Mouse (Mus musculus) embryonic facial prominence, embryonic 12.5 days (tissue): Measurements from ENCODE around the gene Alpk3. TPM values are rescaled to one million over a fixed set of nuclear protein-coding genes. Genes with fewer than 3 reads are reported as not detected.

Experiments
- ATAC-seq: fragments of 200-750 bp; cut with Nextera tagmentation; 2 replicates; pipeline ENCODE4 v1.8.0; 2017; ENCODE audit not compliant: insufficient number of reproducible peaks, insufficient read depth, low FRiP score, low TSS enrichment
- H3K27ac ChIP-seq: fragments of 300-500 bp; sonication (generic); 2 replicates; pipeline ENCODE4 v1.5.1; 2016; ENCODE audit warnings: mild to moderate bottlenecking
- H3K27me3 ChIP-seq: fragments of 300-500 bp; sonication (generic); 2 replicates; pipeline ENCODE4 v1.6.1; 2016; ENCODE audit warnings: mild to moderate bottlenecking, moderate library complexity
- H3K36me3 ChIP-seq: fragments of 300-500 bp; sonication (generic); 2 replicates; pipeline ENCODE4 v1.6.1; 2016; ENCODE audit warnings: mild to moderate bottlenecking
- H3K4me1 ChIP-seq: fragments of 300-500 bp; sonication (generic); 2 replicates; pipeline ENCODE4 v1.6.1; 2016
- H3K4me2 ChIP-seq: fragments of 300-500 bp; sonication (generic); replicated peaks from 2 replicates; pipeline ENCODE4 v1.6.1; 2016; ENCODE audit warnings: mild to moderate bottlenecking, moderate library complexity
- H3K4me3 ChIP-seq: fragments of 300-500 bp; sonication (generic); 2 replicates; pipeline ENCODE4 v1.5.1; 2016; ENCODE audit warnings: mild to moderate bottlenecking
- H3K9ac ChIP-seq: fragments of 300-500 bp; sonication (generic); 2 replicates; pipeline ENCODE4 v1.6.1; 2016; ENCODE audit warnings: mild to moderate bottlenecking, moderate library complexity
- H3K9me3 ChIP-seq: fragments of 300-500 bp; sonication (generic); 2 replicates; pipeline ENCODE4 v1.6.1; 2016; ENCODE audit warnings: mild to moderate bottlenecking, moderate library complexity
- WGBS: fragments of 180-500 bp; shearing (Covaris S2); methylation state at CpG from one replicate; pipeline ENCODE4 v1.1.7; 2016; 5-methylcytosine and 5-hydroxymethylcytosine counted together
- polyA plus RNA-seq: library from polyadenylated mRNA; unstranded; fragments of >200 nt; fragmentation: Nextera tagmentation; extraction: Ambion mirVana; gene quantifications from 2 replicates; pipeline ENCODE4 v1.2.1, GENCODE M21; 2016

The Alpk3 gene
- polyA plus RNA-seq, 1 experiment from 2014 or later, result 1.00 TPM

DNA sequence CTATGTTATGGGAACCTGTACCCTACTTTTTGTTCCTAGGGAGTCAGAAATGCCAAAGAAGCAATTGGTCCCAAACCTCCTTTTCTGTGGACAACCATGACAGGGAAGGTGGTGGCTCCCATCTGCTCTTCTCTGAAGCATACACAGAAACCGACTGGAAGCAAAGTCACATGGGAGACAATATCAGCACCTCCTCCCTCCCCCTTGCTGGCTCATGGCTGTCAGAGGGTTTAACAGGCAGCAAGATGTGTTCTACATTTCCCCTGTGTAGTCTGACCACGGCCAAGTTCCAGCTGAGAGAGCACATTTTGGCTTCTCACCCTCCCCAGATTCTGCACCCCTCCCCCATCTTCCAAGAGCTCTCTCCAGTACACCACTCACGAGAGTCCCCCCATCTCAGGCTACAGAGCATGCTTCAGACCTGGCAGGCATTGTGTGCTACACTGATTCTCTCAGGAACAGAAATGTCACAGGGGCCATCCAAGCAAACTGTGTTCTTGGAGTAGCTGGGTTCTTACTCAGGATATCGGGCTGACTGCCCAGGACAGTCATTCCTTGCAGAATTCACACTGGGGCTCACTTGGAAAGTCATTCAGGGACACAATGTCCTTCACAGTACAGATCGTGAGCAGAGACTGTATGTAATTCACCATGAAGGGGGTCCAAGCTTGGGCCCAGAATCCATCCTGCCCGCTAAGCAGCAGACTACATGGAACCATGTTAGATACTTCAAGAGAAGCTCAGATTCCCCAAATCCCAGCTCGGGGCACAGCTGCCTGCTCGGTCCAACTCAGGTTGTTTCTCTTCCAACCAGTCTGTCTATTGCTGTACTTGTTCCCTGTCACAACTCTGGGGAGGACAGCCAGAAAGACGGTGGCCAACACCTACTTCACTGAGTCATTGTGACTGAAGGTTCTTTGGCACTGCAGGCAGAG lies 52.6 kb downstream of the Alpk3 start:
- Histone ChIP-seq H3K9ac (no peak overlapping the region), H3K4me2 (no peak overlapping the region), H3K4me1 (peaks cover 7% of the 10 kb centered on the region; the same call in 1 of the 2 replicates), H3K36me3 (no peaks in the 10 kb centered on the region), H3K27me3 (no peaks in the 10 kb centered on the region), H3K9me3 (no peaks in the 10 kb centered on the region), H3K4me3 (no peak overlapping the region), H3K27ac (no peak overlapping the region)
- ATAC-seq, result no peak
- WGBS, result 64% methylated on average over 9 of the region's 9 CpGs

DNA sequence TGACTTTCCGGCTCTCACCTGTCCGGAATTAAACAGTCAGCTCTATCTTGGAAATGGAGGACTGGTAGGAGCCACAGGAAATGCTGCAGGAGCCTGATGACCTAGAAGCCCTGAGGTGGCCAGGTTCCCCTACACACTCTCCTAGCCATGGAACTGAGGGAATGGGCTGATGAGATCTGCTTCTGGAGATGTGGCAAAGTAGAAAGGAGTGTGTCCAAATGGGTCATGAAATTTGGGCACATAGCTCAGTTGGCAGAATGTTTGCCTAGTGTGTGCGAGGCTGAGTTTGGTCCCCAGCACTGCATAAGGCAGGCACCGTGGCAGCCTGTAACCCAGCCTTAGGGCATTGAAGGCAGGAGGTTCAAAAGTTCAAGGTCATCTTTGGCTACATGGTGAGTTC lies 53.4 kb downstream of the Alpk3 start:
- peaks cover 7% of the 10 kb centered on the region; the same call in 1 of the 2 replicates for H3K4me1 ChIP-seq
- no peak overlapping the region for H3K4me3 ChIP-seq
- ATAC-seq, result no peak
- H3K9me3 ChIP-seq, result no peaks in the 10 kb centered on the region
- no peaks in the 10 kb centered on the region for H3K36me3 ChIP-seq
- H3K9ac ChIP-seq, result no peak overlapping the region
- no peak overlapping the region for H3K27ac ChIP-seq
- no peak overlapping the region for H3K4me2 ChIP-seq
- 84% methylated on average over 4 of the region's 4 CpGs for WGBS
- no peaks in the 10 kb centered on the region for H3K27me3 ChIP-seq

DNA sequence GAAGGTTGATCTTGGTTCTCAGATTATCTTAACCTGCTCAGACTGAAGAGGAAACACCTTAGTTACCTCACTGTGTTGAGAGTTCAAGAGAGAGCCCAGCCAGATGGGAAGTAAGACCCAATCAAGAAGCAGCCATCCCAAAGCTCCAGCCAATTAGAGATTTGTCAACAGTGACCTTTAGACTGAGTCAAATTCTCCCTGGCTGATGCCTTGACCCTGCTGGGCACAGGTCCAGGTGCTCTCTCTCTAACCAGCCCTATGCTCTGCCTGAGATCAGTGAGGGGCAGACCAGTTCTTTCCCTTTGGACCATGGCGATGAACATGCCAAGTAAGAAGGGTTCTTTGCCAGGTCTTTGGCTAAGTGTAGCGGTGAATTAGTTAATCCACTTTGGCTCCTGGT lies 54.3 kb downstream of the Alpk3 start:
- ATAC-seq, result no peak
- H3K9me3 ChIP-seq, result no peaks in the 10 kb centered on the region
- H3K27ac ChIP-seq, result no peak overlapping the region
- no peaks in the 10 kb centered on the region for H3K36me3 ChIP-seq
- peaks cover 7% of the 10 kb centered on the region; the same call in 1 of the 2 replicates for H3K4me1 ChIP-seq
- H3K9ac ChIP-seq, result no peak overlapping the region
- 98% methylated on average over 2 of the region's 2 CpGs for WGBS
- H3K4me3 ChIP-seq, result no peak overlapping the region
- no peak overlapping the region for H3K4me2 ChIP-seq
- no peaks in the 10 kb centered on the region for H3K27me3 ChIP-seq

DNA sequence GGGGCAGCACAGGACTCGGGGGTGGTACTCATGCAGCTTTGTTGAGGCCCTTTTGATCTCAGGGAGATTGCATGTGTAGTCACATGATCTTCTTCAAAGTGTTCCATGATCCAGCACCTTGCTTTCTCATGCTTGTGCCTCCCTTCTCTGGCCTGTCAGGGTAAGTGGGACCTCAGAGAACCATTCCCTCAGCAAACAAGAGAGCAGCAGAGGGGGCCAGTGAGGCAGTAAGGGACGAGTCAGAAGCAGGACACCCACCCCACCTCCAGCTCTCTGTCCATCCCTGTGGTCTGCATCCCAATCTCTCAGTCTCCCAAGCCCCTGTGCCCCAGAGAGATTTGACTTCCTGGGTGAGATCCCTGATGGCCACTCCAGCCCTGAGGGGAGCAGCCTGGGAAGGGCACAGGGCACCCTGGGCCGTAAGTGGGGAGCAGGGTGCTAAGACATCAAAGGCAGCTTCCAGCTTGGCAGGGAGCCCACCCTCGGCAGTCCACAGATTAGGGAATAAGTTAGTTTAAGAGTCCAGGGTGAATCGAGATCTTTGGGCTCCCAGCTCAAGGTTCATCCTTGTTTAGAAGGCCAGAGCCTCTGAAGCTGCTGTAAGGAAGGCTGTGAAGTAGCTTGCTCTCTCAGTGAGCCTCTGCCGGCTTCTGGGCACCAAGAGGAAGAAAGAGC lies 55.4 kb downstream of the Alpk3 start:
- Histone ChIP-seq H3K4me2 (no peak overlapping the region), H3K27ac (no peak overlapping the region), H3K36me3 (no peaks in the 10 kb centered on the region), H3K27me3 (no peaks in the 10 kb centered on the region), H3K4me3 (no peak overlapping the region), H3K9ac (no peak overlapping the region), H3K4me1 (peaks cover 7% of the 10 kb centered on the region; the same call in 1 of the 2 replicates), H3K9me3 (no peaks in the 10 kb centered on the region)
- WGBS, result 60% methylated on average over 6 of the region's 6 CpGs
- ATAC-seq, result no peak

DNA sequence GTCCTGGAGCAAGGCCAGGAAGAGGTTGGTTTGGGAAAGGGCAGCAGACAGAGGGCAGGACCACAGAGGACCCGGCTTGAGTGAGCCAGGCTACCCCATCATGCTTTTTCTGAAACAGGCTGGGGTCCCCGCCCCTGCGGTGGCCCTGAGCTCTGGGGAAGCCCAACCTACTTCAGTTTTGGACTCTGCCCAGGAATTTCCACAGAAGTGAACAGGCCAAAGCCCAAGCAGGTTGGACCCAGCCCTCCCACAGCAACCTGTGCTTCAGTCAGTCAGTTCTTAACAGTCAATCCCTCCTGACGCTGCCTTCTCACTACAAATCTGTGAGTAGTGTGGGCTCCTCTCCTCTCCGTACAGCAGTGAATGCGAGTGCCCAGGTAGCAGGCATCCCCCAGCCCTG lies 57.2 kb downstream of the Alpk3 start, which contains the start of gene Slc28a1:
TSS of gene Slc28a1 (plus strand) at position 245 of the 400 bp plus-strand sequence.
- Histone ChIP-seq H3K27ac (no peak within 1 kb of the TSS), H3K27me3 (no peaks in the 10 kb centered on the region), H3K4me1 (peaks cover 6% of the 10 kb centered on the region; the same call in 1 of the 2 replicates), H3K4me3 (no peak within 1 kb of the TSS), H3K4me2 (no peak within 1 kb of the TSS), H3K9ac (no peak within 1 kb of the TSS), H3K36me3 (no peaks in the 10 kb centered on the region), H3K9me3 (no peaks in the 10 kb centered on the region)
- 74% methylated on average over 6 of the region's 6 CpGs for whole genome bisulfite sequencing
- ATAC-seq, result no peak

DNA sequence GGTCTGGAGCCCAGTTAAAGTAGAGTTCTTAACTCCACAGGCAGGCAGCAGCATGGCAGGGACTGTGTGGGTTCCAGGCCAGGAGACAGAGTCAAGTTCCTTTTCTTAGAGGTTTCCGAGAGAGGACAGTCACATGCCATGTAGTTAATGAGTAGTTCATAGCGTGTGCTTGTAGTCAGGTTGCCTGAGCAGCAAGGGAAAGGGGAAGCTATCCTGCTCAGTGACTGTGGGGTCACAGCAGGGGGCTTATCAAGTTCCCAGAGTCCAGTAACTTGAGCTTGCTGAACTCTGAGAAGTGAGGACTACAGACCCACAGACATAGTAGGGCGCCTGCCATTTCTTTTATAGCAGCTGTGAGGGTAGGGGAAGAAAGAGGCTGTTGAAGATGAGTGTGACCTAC lies 63.7 kb downstream of the Alpk3 start:
- Histone ChIP-seq H3K27ac (no peak overlapping the region), H3K9ac (no peak overlapping the region), H3K27me3 (no peaks in the 10 kb centered on the region), H3K36me3 (no peaks in the 10 kb centered on the region), H3K4me1 (peaks cover 16% of the 10 kb centered on the region; the same call in 1 of the 2 replicates), H3K9me3 (no peaks in the 10 kb centered on the region), H3K4me3 (no peak overlapping the region), H3K4me2 (no peak overlapping the region)
- ATAC-seq, result no peak
- WGBS, result 46% methylated on average over 3 of the region's 3 CpGs

DNA sequence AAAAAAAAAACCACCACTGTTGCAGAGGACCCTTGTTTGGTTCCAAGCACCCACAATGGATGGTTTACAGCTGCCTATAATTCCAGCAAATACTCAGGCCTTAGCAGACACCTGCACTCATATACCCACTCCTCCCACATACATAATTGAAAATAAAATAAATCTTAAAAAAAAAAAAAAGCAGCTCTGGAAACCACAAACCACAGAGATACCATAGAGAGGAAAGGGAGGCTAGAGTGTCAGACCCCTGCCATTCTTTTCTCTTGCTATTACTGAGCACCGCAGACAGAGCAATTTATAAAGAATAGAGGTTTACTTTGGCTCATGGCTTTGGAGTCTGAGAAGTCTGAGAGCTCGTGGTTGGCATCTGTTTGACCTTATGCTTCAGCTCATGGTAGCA lies 65.4 kb downstream of the Alpk3 start:
- Histone ChIP-seq H3K4me1 (peaks cover 16% of the 10 kb centered on the region; the same call in 1 of the 2 replicates), H3K27ac (no peak overlapping the region), H3K27me3 (no peaks in the 10 kb centered on the region), H3K4me2 (no peak overlapping the region), H3K9ac (no peak overlapping the region), H3K9me3 (no peaks in the 10 kb centered on the region), H3K4me3 (no peak overlapping the region), H3K36me3 (no peaks in the 10 kb centered on the region)
- 88% methylated on average over 2 of the region's 2 CpGs for WGBS
- ATAC-seq, result no peak

DNA sequence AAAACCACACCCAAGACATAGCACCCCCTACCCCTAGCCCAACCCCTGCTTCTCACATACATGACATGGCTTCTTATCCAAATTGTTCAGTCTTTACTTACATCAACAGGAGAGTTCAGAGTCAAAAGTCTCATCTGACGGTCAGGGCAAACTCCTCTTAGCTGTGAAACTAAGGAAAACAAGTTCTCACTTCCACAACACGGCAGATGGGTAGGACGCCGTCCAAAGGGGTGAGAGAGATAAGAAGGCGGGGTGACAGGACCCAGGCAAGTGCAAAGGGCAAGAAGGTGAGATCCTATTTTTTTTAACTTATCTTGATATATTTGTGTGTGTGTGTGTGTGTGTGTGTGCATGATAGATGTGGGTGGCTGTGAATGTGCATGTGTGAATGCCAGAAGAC lies 66.2 kb downstream of the Alpk3 start:
- 89% methylated on average over 5 of the region's 5 CpGs for WGBS
- no peaks in the 10 kb centered on the region for H3K36me3 ChIP-seq

DNA sequence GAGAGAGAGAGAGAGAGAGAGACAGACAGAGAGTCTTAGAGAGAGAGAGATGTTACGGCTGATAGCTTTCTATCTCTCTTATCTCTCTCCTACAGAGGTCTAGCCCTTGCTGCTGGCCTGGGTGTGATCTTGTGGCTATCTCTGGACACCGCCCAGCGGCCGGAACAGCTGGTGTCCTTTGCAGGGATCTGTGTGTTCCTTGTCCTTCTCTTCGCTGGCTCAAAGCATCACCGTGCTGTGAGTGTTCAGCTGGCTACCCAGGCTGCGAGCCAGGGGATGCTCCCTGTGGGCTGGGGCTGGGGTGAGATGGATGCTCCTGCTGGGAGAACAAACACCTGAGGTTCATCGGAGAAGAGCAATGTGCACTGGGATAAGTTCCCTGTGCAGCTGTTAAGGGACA lies 67.4 kb downstream of the Alpk3 start:
- Histone ChIP-seq H3K36me3 (no peaks in the 10 kb centered on the region), H3K27ac (no peak overlapping the region), H3K9ac (no peak overlapping the region), H3K4me2 (no peak overlapping the region), H3K4me1 (peaks cover 16% of the 10 kb centered on the region; the same call in 1 of the 2 replicates), H3K9me3 (no peaks in the 10 kb centered on the region), H3K4me3 (no peak overlapping the region), H3K27me3 (no peaks in the 10 kb centered on the region)
- WGBS, result 66% methylated on average over 8 of the region's 8 CpGs
- ATAC-seq, result no peak

More for the DNA sequence above, 66.2 kb downstream of the Alpk3 start:
- Histone ChIP-seq H3K4me2 (no peak overlapping the region), H3K9me3 (no peaks in the 10 kb centered on the region), H3K27me3 (no peaks in the 10 kb centered on the region), H3K4me3 (no peak overlapping the region), H3K9ac (no peak overlapping the region), H3K4me1 (peaks cover 16% of the 10 kb centered on the region; the same call in 1 of the 2 replicates), H3K27ac (no peak overlapping the region)
- no peak for ATAC-seq

DNA sequence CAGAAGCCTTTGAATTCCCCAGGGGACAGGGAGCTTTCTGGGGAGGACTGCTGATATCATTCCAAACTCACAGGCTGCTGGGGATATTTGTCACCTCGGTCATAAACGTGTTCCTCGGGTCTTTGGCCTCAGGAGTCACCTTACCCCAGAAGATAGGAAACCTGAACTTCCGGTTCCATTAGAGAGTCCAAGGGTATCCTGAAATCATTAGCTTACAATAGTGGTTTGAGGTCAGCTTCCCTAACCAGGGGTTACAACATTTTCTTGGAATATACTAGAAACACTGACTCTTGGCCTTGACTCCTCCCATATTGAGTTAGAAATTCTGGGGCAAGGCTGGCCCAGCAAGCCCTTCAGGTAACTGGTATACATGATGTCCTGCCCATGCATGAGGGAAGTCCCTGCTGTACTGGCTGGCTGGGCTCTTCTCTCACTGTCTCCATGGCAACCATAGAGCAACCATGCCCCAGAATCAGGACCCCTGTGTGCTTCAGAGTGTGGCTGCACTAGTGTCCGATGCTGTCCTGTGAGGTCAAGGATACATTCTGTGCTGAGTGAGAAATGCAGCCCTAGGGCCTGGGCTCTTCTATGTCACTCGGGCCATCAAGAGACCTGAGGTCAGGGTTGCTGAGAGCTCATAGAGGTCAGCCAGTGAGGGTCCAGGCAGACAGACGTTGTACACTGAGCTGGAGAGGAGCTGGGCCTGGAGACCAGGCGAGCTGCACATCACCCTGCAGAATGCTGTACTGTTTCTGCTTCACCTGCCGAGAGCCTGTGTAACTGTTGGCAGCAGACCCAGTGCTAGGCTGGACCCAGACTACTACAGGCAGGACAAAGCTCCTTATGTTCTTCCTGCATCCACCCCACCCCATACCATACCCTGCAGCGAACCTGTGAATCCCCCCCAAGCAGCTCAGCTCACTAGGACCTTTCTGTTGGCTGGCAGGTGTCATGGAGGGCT lies 68.1 kb downstream of the Alpk3 start:
- no peaks in the 10 kb centered on the region for H3K27me3 ChIP-seq
- H3K9me3 ChIP-seq, result no peaks in the 10 kb centered on the region
- H3K27ac ChIP-seq, result no peak overlapping the region
- no peak overlapping the region for H3K9ac ChIP-seq
- no peak for ATAC-seq
- H3K36me3 ChIP-seq, result no peaks in the 10 kb centered on the region
- no peak overlapping the region for H3K4me3 ChIP-seq
- no peak overlapping the region for H3K4me2 ChIP-seq
- WGBS, result 60% methylated on average over 10 of the region's 10 CpGs
- H3K4me1 ChIP-seq, result peaks cover 16% of the 10 kb centered on the region; the same call in 1 of the 2 replicates

DNA sequence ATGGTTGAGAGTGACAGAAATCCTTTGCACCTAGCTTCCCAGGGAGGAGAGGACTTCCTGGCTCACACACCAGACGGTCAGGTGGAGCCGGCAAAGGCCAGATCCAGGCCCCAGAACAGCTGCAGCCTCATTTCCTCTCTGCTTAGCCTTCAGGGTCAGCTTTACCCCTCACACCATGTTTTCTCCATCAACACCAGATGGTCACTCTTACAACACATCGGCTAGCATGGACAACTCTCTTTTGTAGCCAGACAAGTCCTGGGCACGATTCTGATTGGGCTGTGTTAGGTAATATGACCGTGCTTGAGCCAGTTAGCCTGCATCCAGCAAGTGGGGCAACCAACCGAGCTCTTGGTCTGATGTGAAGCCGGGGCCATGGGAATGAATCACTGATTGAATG lies 74.5 kb downstream of the Alpk3 start:
- peaks cover 8% of the 10 kb centered on the region for H3K4me1 ChIP-seq

More for the DNA sequence above, 74.5 kb downstream of the Alpk3 start:
- Histone ChIP-seq H3K27ac (no peak overlapping the region), H3K4me2 (no peak overlapping the region), H3K9ac (no peak overlapping the region), H3K36me3 (no peaks in the 10 kb centered on the region), H3K9me3 (no peaks in the 10 kb centered on the region), H3K27me3 (no peaks in the 10 kb centered on the region), H3K4me3 (no peak overlapping the region)
- 43% methylated on average over 7 of the region's 7 CpGs for WGBS
- ATAC-seq, result no peak
